Mouse (Mus musculus) midbrain, embryonic 15.5 days (tissue): ENCODE measurements at regions not wholly inside any gene's neighbourhood (a gene's known extent, or its start where the extent isn't known, plus 50 kb on each side); places are given as distances from the start of the nearest gene placed in this dataset.
"Not testable (repeated sequence)": the region's sequence is repeated elsewhere in the genome, so short reads cannot be mapped to it uniquely, and the experiment has no call there.

Source experiments
- ATAC-seq: fragments of 200-750 bp; cut with Nextera tagmentation; replicated peaks from 2 replicates; pipeline ENCODE4 v1.8.0; 2017; ENCODE audit warnings: moderate TSS enrichment
- H3K27ac ChIP-seq: fragments of 300-500 bp; sonication (generic); 2 replicates; pipeline ENCODE4 v1.5.1; 2015; ENCODE audit warnings: mild to moderate bottlenecking, inconsistent platforms
- H3K27me3 ChIP-seq: fragments of 300-500 bp; sonication (generic); replicated peaks from 2 replicates; pipeline ENCODE4 v1.6.1; 2015; ENCODE audit warnings: inconsistent platforms
- H3K36me3 ChIP-seq: fragments of 300-500 bp; sonication (generic); replicated peaks from 2 replicates; pipeline ENCODE4 v1.6.1; 2015; ENCODE audit warnings: inconsistent platforms
- H3K4me1 ChIP-seq: fragments of 300-500 bp; sonication (generic); 2 replicates; pipeline ENCODE4 v1.6.1; 2015; ENCODE audit warnings: inconsistent platforms
- H3K4me2 ChIP-seq: fragments of 300-500 bp; sonication (generic); 2 replicates; pipeline ENCODE4 v1.6.1; 2015; ENCODE audit warnings: inconsistent platforms, mild to moderate bottlenecking, moderate library complexity
- H3K4me3 ChIP-seq: fragments of 300-500 bp; sonication (generic); 2 replicates; pipeline ENCODE4 v1.5.1; 2015; ENCODE audit warnings: mild to moderate bottlenecking, inconsistent platforms
- H3K9ac ChIP-seq: fragments of 300-500 bp; sonication (generic); 2 replicates; pipeline ENCODE4 v1.6.1; 2015; ENCODE audit warnings: mild to moderate bottlenecking, inconsistent platforms
- H3K9me3 ChIP-seq: fragments of 300-500 bp; sonication (generic); 2 replicates; pipeline ENCODE4 v1.6.1; 2016; ENCODE audit warnings: inconsistent platforms
- WGBS: fragments of 180-500 bp; shearing (Covaris S2); methylation state at CpG from one replicate; pipeline ENCODE4 v1.1.7; 2015; ENCODE audit warnings: mixed read lengths; 5-methylcytosine and 5-hydroxymethylcytosine counted together

GRCm38 (mm10) chr1:42546879-42547278 lies 148.7 kb upstream of the Pou3f3 start:
- Histone ChIP-seq H3K4me1 (no peaks in the 10 kb centered on the region), H3K27ac (no peak overlapping the region)

GRCm38 (mm10) chr1:42557301-42557700 lies 138.3 kb upstream of the Pou3f3 start:
- no peak for ATAC-seq
- Histone ChIP-seq H3K4me3 (no peak overlapping the region), H3K9me3 (no peaks in the 10 kb centered on the region), H3K4me1 (no peaks in the 10 kb centered on the region), H3K27me3 (no peaks in the 10 kb centered on the region), H3K27ac (no peak overlapping the region), H3K36me3 (no peaks in the 10 kb centered on the region), H3K4me2 (no peak overlapping the region), H3K9ac (no peak overlapping the region)
- WGBS: 89% methylated on average over 2 of the region's 2 CpGs

More at GRCm38 (mm10) chr1:42546879-42547278, 148.7 kb upstream of the Pou3f3 start:
- ATAC-seq: no peak
- no peak overlapping the region for H3K4me2 ChIP-seq
- H3K9ac ChIP-seq: no peak overlapping the region
- H3K27me3 ChIP-seq: no peaks in the 10 kb centered on the region
- H3K36me3 ChIP-seq: no peaks in the 10 kb centered on the region
- WGBS: 92% methylated on average over 3 of the region's 3 CpGs
- no peak overlapping the region for H3K4me3 ChIP-seq
- no peaks in the 10 kb centered on the region for H3K9me3 ChIP-seq

GRCm38 (mm10) chr1:42567640-42568039 lies 127.9 kb upstream of the Pou3f3 start:
- ATAC-seq: no peak
- Histone ChIP-seq H3K4me2 (no peak overlapping the region), H3K9me3 (no peaks in the 10 kb centered on the region), H3K36me3 (no peaks in the 10 kb centered on the region), H3K4me3 (no peak overlapping the region), H3K27ac (no peak overlapping the region), H3K4me1 (no peaks in the 10 kb centered on the region), H3K9ac (no peak overlapping the region), H3K27me3 (no peaks in the 10 kb centered on the region)
- WGBS: 90% methylated on average over 6 of the region's 6 CpGs

- Histone ChIP-seq H3K4me2 (no peak overlapping the region), H3K9ac (no peak overlapping the region), H3K27ac (no peak overlapping the region), H3K4me3 (no peak overlapping the region), H3K4me1 (no peaks in the 10 kb centered on the region; the same call in 1 of the 2 replicates), H3K9me3 (no peaks in the 10 kb centered on the region), H3K27me3 (no peaks in the 10 kb centered on the region), H3K36me3 (no peaks in the 10 kb centered on the region)
- ATAC-seq: no peak
- 89% methylated on average over 3 of the region's 3 CpGs for WGBS
Measured at GRCm38 (mm10) chr1:42585191-42585590, 110.4 kb upstream of the Pou3f3 start.

GRCm38 (mm10) chr1:42588499-42588898 lies 107.1 kb upstream of the Pou3f3 start:
- Histone ChIP-seq H3K27ac (0 out of 2 replicates have a peak overlapping the region, but pooled peaks have one; percentile 50), H3K4me3 (no peak overlapping the region), H3K9ac (no peak overlapping the region), H3K36me3 (no peaks in the 10 kb centered on the region), H3K4me1 (no peaks in the 10 kb centered on the region; the same call in 1 of the 2 replicates), H3K9me3 (no peaks in the 10 kb centered on the region), H3K27me3 (no peaks in the 10 kb centered on the region), H3K4me2 (peak overlapping the region; percentile 21; the same call in 1 of the 2 replicates)
- 45% methylated on average over 10 of the region's 10 CpGs for WGBS
- 0 out of 2 replicates have a peak, but pooled peaks have one; percentile 62 for ATAC-seq

DNA sequence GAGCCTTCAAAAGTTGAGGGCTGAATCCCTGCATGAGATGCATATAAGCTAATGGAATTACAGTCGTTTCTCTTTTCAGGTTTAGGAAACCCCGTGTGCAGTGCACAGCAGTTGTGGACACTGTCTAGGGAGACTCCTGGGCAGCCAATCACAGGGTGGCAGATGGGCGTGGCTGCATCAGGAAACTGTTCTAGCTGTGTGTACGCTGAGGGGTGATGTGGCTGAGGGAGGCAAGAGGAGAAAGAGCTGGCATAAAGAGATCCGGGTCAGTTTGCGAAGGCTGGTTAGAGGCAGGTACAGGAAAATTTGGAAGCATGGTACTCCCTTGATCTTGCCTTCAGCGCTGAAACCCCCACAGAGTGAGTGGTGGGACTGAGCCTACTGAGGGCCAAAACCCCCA lies 106.1 kb upstream of the Pou3f3 start:
- no peak overlapping the region for H3K9ac ChIP-seq
- 57% methylated on average over 7 of the region's 7 CpGs for WGBS
- H3K4me2 ChIP-seq: no peak overlapping the region
- ATAC-seq: 0 out of 2 replicates have a peak, but pooled peaks have one; percentile 50
- no peak overlapping the region for H3K4me3 ChIP-seq
- H3K4me1 ChIP-seq: no peaks in the 10 kb centered on the region; the same call in 1 of the 2 replicates
- peak overlapping the region; percentile 50; the same call in 1 of the 2 replicates for H3K27ac ChIP-seq
- no peaks in the 10 kb centered on the region for H3K27me3 ChIP-seq
- H3K36me3 ChIP-seq: no peaks in the 10 kb centered on the region
- H3K9me3 ChIP-seq: no peaks in the 10 kb centered on the region

GRCm38 (mm10) chr1:42591855-42592254 lies 103.7 kb upstream of the Pou3f3 start:
- H3K9ac ChIP-seq: no peak overlapping the region
- H3K9me3 ChIP-seq: no peaks in the 10 kb centered on the region
- H3K36me3 ChIP-seq: no peaks in the 10 kb centered on the region
- no peak overlapping the region for H3K4me2 ChIP-seq
- no peaks in the 10 kb centered on the region; the same call in 1 of the 2 replicates for H3K4me1 ChIP-seq
- no peak overlapping the region for H3K27ac ChIP-seq
- H3K27me3 ChIP-seq: no peaks in the 10 kb centered on the region
- 82% methylated on average over 1 of the region's 1 CpGs for WGBS
- ATAC-seq: no peak
- no peak overlapping the region for H3K4me3 ChIP-seq

GRCm38 (mm10) chr1:42597065-42597464 lies 98.5 kb upstream of the Pou3f3 start:
- H3K9me3 ChIP-seq: no peaks in the 10 kb centered on the region
- no peak overlapping the region for H3K9ac ChIP-seq
- no peak overlapping the region for H3K4me3 ChIP-seq
- no peak overlapping the region for H3K4me2 ChIP-seq
- no peaks in the 10 kb centered on the region for H3K27me3 ChIP-seq
- H3K36me3 ChIP-seq: no peaks in the 10 kb centered on the region
- 63% methylated on average over 4 of the region's 4 CpGs for WGBS
- no peaks in the 10 kb centered on the region for H3K4me1 ChIP-seq
- H3K27ac ChIP-seq: no peak overlapping the region
- no peak for ATAC-seq

DNA sequence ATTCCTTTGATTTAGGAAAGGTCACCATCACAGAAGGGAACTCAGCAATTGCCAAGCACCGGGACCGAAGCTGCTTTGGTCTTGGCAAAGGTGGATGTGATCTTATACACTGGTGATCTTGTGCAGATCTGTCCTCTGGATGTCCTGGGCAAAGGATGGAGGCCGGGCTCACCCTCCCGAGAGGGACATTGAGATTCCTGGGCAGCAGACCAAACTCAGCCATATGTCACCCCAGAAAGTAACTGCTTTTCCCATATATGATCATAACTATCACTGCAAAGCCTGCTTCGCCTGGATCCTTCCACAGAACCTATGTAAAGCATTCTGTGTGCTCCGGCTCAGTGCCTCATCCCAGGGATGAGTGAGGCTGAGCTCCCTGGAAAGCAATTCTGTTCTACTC lies 96.3 kb upstream of the Pou3f3 start:
- Histone ChIP-seq H3K27me3 (no peaks in the 10 kb centered on the region), H3K4me1 (no peaks in the 10 kb centered on the region), H3K9ac (no peak overlapping the region), H3K4me3 (no peak overlapping the region), H3K4me2 (no peak overlapping the region), H3K27ac (no peak overlapping the region), H3K36me3 (no peaks in the 10 kb centered on the region), H3K9me3 (no peaks in the 10 kb centered on the region)
- no peak for ATAC-seq
- 77% methylated on average over 6 of the region's 6 CpGs for WGBS

DNA sequence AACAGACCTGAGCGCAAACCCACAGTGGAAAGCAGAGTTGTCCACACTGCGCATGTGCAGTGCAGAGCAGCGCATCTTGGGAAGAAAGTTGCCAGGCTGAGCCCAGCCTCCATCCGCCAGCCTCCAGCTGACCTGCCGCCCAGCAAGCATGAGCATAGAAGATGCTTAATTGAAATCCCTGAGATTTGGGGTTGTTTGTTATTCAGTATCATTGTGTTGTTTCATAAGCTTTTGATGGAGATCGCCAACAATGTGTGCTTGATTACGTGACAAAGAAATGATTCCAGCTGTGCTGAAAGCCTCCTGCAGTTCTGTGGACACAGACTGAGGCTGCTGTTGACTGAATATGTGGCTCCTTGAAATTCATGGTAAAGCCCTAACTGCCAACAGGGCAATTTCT lies 89.3 kb upstream of the Pou3f3 start:
- Histone ChIP-seq H3K36me3 (no peaks in the 10 kb centered on the region), H3K9ac (no peak overlapping the region), H3K4me2 (no peak overlapping the region), H3K27ac (no peak overlapping the region), H3K9me3 (no peaks in the 10 kb centered on the region), H3K4me3 (no peak overlapping the region), H3K27me3 (no peaks in the 10 kb centered on the region), H3K4me1 (no peaks in the 10 kb centered on the region)
- no peak for ATAC-seq
- 66% methylated on average over 7 of the region's 7 CpGs for WGBS

- not testable (repeated sequence) for H3K27ac ChIP-seq, H3K4me2 ChIP-seq, H3K9me3 ChIP-seq, H3K4me1 ChIP-seq, H3K9ac ChIP-seq, H3K27me3 ChIP-seq, H3K36me3 ChIP-seq, H3K4me3 ChIP-seq
- ATAC-seq: peak; percentile 62; the same call in 1 of the 2 replicates
- 94% methylated on average over 4 of the region's 4 CpGs for WGBS
Measured at GRCm38 (mm10) chr1:42607466-42608043, 88.0 kb upstream of the Pou3f3 start.

DNA sequence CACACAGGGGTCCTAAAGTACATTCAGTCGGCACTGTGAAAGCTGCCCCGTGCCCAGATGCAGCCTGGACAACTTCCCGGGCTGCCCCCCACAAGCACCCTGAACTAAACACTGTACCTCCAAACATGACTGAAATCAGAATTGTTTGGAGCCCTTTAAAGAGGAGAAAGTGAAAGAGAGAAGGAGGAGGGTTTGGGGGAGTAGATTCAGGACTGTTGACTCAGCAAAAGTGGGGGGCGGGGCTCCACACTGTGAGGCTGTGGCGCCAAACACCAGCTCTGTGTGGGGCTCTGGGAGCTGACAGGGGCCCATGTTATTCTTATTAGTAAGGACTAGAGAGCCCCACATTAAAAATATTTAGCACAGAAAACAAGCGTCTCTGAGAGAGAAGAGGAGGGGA lies 71.8 kb upstream of the Pou3f3 start:
- H3K9me3 ChIP-seq: no peaks in the 10 kb centered on the region
- H3K27ac ChIP-seq: no peak overlapping the region
- no peaks in the 10 kb centered on the region for H3K27me3 ChIP-seq
- H3K4me1 ChIP-seq: peaks cover 13% of the 10 kb centered on the region
- H3K36me3 ChIP-seq: no peaks in the 10 kb centered on the region
- no peak overlapping the region for H3K9ac ChIP-seq
- ATAC-seq: no peak
- no peak overlapping the region for H3K4me2 ChIP-seq
- 78% methylated on average over 6 of the region's 6 CpGs for WGBS
- no peak overlapping the region for H3K4me3 ChIP-seq

GRCm38 (mm10) chr1:42628800-42629199 lies 66.8 kb upstream of the Pou3f3 start:
- H3K27ac ChIP-seq: no peak overlapping the region
- H3K4me2 ChIP-seq: no peak overlapping the region
- 7% methylated on average over 12 of the region's 12 CpGs for WGBS
- no peak overlapping the region for H3K4me3 ChIP-seq
- H3K9ac ChIP-seq: no peak overlapping the region
- peaks cover 23% of the 10 kb centered on the region for H3K4me1 ChIP-seq
- peak; percentile 23; the same call in 1 of the 2 replicates for ATAC-seq
- H3K27me3 ChIP-seq: no peaks in the 10 kb centered on the region
- no peaks in the 10 kb centered on the region for H3K36me3 ChIP-seq
- no peaks in the 10 kb centered on the region for H3K9me3 ChIP-seq
